Mouse (Mus musculus): Measurements from ENCODE around the gene Gm3336. TPM values are rescaled to one million over a fixed set of nuclear protein-coding genes. Genes with fewer than 3 reads are reported as not detected.

The Gm3336 gene
- polyA plus RNA-seq, 1 experiment from 2014 or later: not detected

DNA sequence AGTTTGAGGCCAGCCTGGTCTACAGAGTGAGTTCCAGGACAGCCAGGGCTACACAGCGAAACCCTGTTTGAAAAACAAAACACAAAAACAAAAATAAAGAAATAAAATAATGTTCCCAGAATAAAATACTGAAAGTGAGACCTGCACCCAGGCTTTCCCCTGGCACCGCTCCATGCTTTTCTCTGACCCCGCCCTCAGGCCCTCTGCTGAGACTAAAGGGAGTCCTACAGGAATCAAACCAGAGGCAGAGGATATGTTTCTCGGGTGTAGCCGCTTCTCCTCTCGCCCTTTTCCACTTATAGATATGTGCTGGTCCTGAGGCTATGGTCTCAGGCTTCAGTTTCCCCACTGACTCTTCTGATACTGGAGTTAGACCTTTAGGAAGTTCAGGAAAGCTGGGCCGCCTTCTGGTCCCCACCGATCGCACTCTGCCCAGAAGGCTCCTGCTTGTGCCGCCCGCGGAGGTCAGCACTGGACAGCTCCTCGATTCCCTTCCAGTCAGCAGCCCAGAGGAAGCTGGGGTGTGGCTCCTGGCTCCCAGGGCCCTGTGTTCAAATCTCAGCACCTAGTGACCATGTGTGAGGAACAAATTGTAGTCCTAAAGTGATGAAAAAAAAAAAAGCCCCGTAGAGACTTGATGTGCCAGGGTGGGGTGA is 7.6 kb downstream of the Gm3336 start:
- Histone ChIP-seq H3K36me3 (replicated peaks) (no peaks in the 10 kb centered on the region), H3K9me3 (no peaks in the 10 kb centered on the region), H3K4me3 (no peak overlapping the region), H3K27me3 (replicated peaks; ENCODE audit: low read depth, poor library complexity, severe bottlenecking) (peaks cover 55% of the 10 kb centered on the region), H3K27ac (replicated peaks) (no peak overlapping the region), H3K4me1 (peaks cover 13% of the 10 kb centered on the region)
- DNase-seq (ENCODE audit: low spot score): peak; percentile 70
- WGBS: 26% methylated on average over 14 of the region's 14 CpGs

DNA sequence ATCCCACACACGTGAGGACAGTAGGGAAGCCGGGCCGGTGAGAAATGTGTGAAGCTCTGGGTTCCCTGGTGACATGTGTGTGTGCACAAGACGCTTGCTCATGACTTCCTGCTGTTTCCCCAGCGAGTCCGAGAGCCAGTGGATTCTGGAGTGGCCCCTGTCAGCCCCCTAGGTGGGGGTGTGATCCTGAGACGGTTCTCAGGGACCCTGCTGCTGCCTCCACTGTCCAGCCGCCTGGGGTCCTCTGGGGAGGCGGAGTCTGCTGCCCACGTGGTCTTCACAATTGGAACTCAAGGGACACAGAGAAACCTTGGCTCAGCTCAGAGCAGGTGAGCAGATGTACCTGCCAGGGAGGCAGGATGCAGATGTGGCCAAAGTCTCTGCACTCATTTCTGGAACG is 8.4 kb downstream of the Gm3336 start:
- Histone ChIP-seq H3K4me3 (no peak overlapping the region), H3K36me3 (replicated peaks) (no peaks in the 10 kb centered on the region), H3K9me3 (no peaks in the 10 kb centered on the region), H3K27me3 (replicated peaks; ENCODE audit: low read depth, poor library complexity, severe bottlenecking) (peaks cover 59% of the 10 kb centered on the region), H3K4me1 (peaks cover 13% of the 10 kb centered on the region), H3K27ac (replicated peaks) (no peak overlapping the region)
- no peak for DNase-seq (ENCODE audit: low spot score)
- WGBS: 49% methylated on average over 11 of the region's 11 CpGs

DNA sequence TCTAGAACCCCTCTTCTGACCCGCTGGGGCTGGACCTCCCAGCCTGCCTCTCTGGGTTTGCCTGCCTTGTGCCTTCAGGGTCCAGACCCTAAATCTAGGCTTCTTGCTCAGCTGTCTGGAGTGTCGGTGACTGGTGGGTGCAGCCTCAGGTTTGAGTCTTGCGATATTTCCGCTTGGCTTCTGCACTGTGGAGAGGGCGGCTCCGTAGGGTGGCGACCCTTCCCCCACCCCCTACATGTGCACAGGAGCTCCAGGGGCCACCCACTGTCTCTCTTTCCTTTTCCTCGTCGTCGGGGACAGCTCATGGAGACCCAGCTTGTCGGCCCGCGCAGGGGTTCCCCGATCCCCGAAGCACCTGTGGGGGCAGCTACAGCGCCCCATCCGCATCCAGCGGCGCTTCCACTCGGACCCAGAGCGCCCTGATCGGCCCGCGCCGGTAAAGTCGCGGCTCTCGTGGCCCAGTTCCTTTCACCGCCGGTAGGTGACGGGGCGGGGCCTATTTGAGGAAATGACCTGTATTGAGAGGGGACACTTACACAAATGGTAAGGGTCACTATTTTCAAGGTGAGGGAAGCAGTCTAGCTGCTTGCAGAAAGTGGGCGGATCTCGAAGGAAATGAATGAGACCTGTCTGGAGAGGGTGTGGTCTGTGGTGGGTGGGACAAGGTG is 11.6 kb downstream of the Gm3336 start:
- Histone ChIP-seq H3K36me3 (replicated peaks) (no peaks in the 10 kb centered on the region), H3K4me1 (peaks cover 9% of the 10 kb centered on the region), H3K4me3 (peak overlapping the region; percentile 51), H3K27me3 (replicated peaks; ENCODE audit: low read depth, poor library complexity, severe bottlenecking) (peaks cover 75% of the 10 kb centered on the region), H3K27ac (replicated peaks) (peak overlapping the region; percentile 30; the same call in 1 of the 2 replicates), H3K9me3 (no peaks in the 10 kb centered on the region)
- peak; percentile 32 for DNase-seq (ENCODE audit: low spot score)
- 3% methylated on average over 34 of the region's 34 CpGs for WGBS

DNA sequence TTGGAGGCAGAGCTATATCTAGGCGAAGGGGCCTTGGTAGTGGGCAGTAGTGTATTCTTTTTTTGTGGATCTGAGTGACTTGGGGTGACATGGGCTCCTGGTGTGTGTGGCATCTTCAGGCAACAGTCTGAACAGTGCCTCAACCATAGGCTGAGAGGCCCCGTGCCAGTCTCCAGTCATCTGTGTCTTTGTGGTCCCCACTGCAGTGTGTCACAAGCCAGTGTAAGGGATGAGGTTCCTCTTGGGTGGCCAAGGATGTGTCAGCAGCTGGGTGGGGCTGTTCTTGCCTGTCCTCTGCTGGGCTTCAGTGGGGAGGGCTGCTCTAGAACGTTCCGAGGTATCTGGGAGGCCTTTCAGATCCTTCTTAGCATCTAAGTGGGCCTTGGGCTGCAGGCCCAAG is 12.6 kb downstream of the Gm3336 start:
- H3K9me3 ChIP-seq: no peaks in the 10 kb centered on the region
- peaks cover 72% of the 10 kb centered on the region for H3K27me3 ChIP-seq (replicated peaks; ENCODE audit: low read depth, poor library complexity, severe bottlenecking)
- H3K27ac ChIP-seq (replicated peaks): no peak overlapping the region
- H3K36me3 ChIP-seq (replicated peaks): no peaks in the 10 kb centered on the region
- H3K4me3 ChIP-seq: no peak overlapping the region
- 85% methylated on average over 4 of the region's 4 CpGs for WGBS
- DNase-seq (ENCODE audit: low spot score): no peak
- H3K4me1 ChIP-seq: peaks cover 9% of the 10 kb centered on the region

DNA sequence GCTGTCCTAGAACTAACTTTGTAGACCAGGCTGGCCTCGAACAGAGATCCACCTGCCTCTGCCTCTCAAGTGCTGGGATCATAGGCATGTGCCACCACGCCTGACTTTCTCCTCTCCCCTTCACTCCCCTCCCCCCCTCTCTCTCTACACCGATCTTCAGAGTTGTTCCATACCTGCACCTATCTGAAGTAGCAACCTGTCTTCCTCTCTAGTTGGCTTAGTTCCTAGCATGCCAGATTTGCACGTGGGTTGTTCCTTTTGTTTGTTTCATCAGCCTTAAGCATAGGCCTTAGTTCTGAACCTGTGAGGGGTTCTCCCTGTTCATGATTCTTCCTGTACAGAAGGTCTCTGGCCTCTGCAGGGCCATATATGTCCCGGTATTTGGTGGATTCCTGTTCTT is 19.4 kb downstream of the Gm3336 start:
- Histone ChIP-seq H3K9me3 (no peaks in the 10 kb centered on the region), H3K36me3 (replicated peaks) (no peaks in the 10 kb centered on the region), H3K4me1 (peaks cover 16% of the 10 kb centered on the region), H3K27me3 (replicated peaks; ENCODE audit: low read depth, poor library complexity, severe bottlenecking) (peaks cover 53% of the 10 kb centered on the region), H3K27ac (replicated peaks) (no peak overlapping the region), H3K4me3 (no peak overlapping the region)
- DNase-seq (ENCODE audit: low spot score): no peak
- 72% methylated on average over 5 of the region's 5 CpGs for WGBS

DNA sequence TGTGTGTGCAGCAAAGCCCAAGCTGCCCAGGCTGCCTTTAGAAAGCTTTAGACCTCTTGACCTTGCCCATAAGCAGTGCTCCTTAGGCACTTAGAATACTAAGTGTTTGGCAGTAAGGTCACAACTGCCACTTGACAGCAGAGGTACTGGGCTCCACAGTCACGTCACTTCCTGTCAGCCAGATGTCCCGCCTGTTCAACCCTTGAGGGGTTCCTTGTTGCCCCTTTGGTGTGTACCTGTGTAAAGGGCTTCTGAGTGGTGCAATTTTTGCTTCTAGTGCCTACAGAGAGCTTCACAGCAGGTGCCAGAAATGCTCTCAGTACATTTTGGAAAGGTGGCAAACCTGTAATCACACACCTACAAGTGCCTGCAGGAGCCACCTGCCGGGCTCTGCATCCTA is 19.9 kb downstream of the Gm3336 start:
- DNase-seq (ENCODE audit: low spot score): no peak
- no peaks in the 10 kb centered on the region for H3K9me3 ChIP-seq
- peaks cover 21% of the 10 kb centered on the region for H3K4me1 ChIP-seq
- H3K36me3 ChIP-seq (replicated peaks): no peaks in the 10 kb centered on the region
- WGBS: 60% methylated on average over 3 of the region's 3 CpGs
- H3K27me3 ChIP-seq (replicated peaks; ENCODE audit: low read depth, poor library complexity, severe bottlenecking): peaks cover 53% of the 10 kb centered on the region
- no peak overlapping the region for H3K27ac ChIP-seq (replicated peaks)
- H3K4me3 ChIP-seq: no peak overlapping the region

DNA sequence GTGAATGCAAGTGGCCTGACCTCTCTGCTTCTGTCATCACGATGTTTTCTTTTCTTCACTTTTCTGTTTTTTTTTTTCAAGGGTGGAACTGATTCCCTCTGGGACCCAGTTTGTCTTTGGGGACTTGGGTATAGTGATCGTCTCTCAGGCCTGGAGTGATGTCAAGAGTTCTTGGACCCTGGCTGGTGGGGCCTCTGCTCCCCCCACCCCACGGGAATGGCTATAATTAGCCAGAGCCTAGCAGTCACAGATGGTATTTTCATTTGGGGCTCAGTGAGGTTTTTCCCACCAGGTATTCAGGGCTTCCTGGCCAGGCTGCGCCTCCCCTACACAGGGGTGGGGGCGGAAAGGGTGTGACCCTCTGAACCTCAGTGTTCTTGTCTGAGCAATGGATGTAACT is 23.3 kb downstream of the Gm3336 start:
- Histone ChIP-seq H3K27ac (replicated peaks) (no peak overlapping the region), H3K4me3 (no peak overlapping the region), H3K4me1 (peaks cover 36% of the 10 kb centered on the region), H3K27me3 (replicated peaks; ENCODE audit: low read depth, poor library complexity, severe bottlenecking) (peaks cover 86% of the 10 kb centered on the region), H3K9me3 (no peaks in the 10 kb centered on the region), H3K36me3 (replicated peaks) (no peaks in the 10 kb centered on the region)
- 60% methylated on average over 5 of the region's 5 CpGs for WGBS
- DNase-seq (ENCODE audit: low spot score): no peak

DNA sequence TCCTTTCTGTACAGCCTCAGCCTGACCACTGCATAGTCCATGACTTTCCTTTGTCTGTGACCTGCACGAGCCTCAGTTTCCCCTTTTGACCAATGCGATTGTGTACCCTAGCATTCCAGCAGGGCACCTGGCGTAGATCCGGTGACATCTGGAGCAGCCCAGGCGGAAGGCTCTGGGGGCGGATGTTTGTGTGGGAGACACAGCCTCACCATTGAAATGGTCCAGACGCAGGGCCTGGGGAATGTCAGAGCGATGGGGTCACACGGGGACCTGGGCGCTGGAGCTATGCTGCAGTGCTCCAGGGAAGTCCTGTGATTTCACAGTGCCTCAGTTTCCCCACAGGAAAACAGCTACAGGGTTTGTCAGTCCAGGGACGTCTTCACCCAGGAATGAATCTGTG is 23.8 kb downstream of the Gm3336 start:
- Histone ChIP-seq H3K4me3 (no peak overlapping the region), H3K9me3 (no peaks in the 10 kb centered on the region), H3K36me3 (replicated peaks) (no peaks in the 10 kb centered on the region), H3K27me3 (replicated peaks; ENCODE audit: low read depth, poor library complexity, severe bottlenecking) (peaks cover 88% of the 10 kb centered on the region), H3K27ac (replicated peaks) (no peak overlapping the region), H3K4me1 (peaks cover 36% of the 10 kb centered on the region)
- 65% methylated on average over 11 of the region's 11 CpGs for WGBS
- peak; percentile 35 for DNase-seq (ENCODE audit: low spot score)

DNA sequence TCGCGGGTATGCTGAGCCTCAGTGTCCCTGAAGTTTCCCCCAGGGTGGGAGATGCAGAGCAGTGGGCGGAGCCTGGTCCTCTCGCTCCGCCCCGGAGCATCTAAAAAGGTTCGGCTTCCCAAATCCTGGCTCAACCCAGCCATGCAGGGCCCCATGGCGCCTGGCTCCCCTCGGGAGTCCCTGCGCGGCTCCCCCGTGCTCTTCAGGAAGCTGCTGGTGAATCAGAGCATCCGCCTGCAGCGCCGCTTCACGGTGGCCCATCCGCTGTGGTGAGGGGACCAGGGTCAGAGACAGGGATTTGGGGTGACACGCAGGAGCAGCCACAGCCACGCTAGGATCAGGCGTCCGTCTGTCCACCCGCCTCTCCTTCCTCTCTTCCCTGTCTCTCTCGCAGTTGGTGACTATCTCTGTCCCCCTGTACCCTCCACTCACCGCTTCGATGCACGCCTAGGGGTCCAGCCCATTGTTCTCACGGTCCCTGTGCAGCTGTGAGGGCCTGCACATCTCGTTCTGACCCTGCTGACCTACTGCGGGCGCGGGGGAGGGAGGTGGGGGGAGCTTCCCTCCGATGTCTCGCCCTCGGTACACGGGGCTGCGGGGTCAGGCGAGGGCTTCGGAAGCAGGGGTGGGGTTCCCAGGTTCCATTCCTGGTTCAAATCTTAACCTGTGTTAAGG is 24.8 kb downstream of the Gm3336 start:
- H3K27ac ChIP-seq (replicated peaks): peak overlapping the region; percentile 31
- peaks cover 36% of the 10 kb centered on the region for H3K4me1 ChIP-seq
- H3K27me3 ChIP-seq (replicated peaks; ENCODE audit: low read depth, poor library complexity, severe bottlenecking): peaks cover 88% of the 10 kb centered on the region
- 2% methylated on average over 38 of the region's 38 CpGs for WGBS
- H3K9me3 ChIP-seq: no peaks in the 10 kb centered on the region
- H3K36me3 ChIP-seq (replicated peaks): no peaks in the 10 kb centered on the region
- peak; percentile 34 for DNase-seq (ENCODE audit: low spot score)
- H3K4me3 ChIP-seq: peak overlapping the region; percentile 51

DNA sequence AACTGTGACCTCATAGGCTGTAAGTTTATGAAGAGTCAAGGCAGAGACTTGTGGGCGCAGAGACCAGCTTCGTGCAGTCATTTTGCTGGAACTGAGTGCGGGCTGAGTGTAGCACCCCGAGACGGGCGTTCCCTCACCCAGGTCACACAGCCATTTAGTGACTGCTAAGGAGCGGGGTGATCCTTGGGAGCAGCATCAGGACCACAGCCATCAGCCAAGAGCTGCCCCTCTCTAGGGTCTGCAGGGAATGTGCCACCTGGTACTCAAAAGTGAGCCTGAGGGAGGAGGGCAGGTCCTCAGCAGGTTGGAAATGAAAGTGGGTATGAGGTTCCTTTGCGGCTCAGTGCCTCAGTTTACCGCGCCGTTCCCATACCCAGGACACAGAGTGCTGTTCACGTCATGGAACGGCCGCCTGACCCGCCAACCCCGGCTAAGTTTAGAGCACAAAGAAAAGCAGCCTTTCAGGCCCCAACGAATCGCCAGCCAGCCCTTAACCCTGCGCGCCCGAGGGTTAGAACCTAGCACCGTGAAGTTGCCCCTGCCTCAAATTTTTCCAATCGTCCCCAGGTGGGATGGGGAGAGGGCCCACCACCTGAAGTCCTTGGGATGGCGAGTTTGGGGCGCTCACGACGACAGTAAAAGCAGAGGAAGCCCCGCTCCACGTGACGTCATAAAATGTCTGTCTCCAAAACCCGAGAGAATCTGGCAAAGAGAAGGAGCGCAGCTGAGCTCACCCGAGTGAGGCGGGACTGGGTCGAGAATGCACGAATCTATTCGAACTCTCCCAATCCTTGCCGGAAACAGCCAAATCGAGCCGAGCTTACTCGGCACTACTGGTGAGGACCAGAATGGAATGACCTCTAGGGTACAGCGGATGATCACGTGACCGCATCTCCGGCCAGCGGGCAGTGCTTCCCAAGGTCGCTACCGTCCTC is 25.6 kb downstream of the Gm3336 start:
- peak overlapping the region; percentile 48; the same call in 1 of the 2 replicates for H3K27ac ChIP-seq (replicated peaks)
- H3K36me3 ChIP-seq (replicated peaks): no peaks in the 10 kb centered on the region
- 5% methylated on average over 48 of the region's 48 CpGs for WGBS
- DNase-seq (ENCODE audit: low spot score): peak; percentile 45
- H3K9me3 ChIP-seq: no peaks in the 10 kb centered on the region
- H3K27me3 ChIP-seq (replicated peaks; ENCODE audit: low read depth, poor library complexity, severe bottlenecking): peaks cover 92% of the 10 kb centered on the region
- H3K4me3 ChIP-seq: peak overlapping the region; percentile 51
- peaks cover 36% of the 10 kb centered on the region for H3K4me1 ChIP-seq

DNA sequence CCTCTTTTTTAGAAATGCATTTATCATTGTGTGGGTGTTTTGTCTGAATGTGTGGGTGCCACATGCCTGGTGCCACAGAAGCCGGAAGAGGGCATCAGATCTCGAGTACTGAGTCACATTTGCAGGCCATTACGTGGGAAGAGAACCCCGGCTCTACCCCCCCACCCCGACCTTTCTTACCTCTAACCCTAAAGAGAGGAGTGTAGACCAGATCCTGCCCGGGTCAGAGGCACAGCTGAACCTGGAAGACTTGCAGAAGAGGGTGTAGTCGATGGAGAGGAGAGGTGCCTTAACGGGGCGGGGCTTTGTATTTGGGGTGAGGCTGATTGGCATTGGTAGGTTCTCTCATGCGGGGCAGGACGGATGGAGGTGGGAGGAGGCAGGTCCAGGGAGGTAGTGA is 26.5 kb downstream of the Gm3336 start:
- Histone ChIP-seq H3K27ac (replicated peaks) (no peak overlapping the region), H3K36me3 (replicated peaks) (no peaks in the 10 kb centered on the region), H3K4me1 (peaks cover 36% of the 10 kb centered on the region), H3K27me3 (replicated peaks; ENCODE audit: low read depth, poor library complexity, severe bottlenecking) (peaks cover 100% of the 10 kb centered on the region), H3K9me3 (no peaks in the 10 kb centered on the region), H3K4me3 (no peak overlapping the region)
- whole genome bisulfite sequencing: 47% methylated on average over 11 of the region's 11 CpGs
- DNase-seq (ENCODE audit: low spot score): no peak

DNA sequence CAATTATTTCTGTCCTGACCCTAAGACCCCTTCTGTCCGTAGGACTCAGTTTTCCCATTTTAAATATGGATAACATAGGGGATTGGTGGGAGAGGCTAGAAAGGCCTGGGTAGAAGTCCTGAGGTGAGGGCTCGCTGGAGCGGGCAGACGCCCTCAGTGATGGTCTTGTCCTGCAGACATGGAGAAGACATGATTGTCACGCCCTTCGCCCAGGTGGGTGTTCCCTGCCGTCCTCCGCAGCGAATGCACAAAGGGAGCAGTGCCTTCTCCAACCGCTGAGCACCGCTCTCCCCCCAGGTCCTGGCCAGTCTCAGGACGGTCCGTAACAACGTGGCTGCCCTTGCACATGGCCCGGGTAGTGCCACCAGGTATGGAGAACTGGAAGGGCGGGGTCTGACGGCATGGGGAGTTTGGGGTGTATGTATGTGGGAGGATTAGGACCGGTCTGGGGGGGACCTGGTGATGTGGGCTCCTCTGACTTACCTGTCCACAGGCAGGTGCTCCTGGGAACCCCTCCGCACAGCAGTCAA is 27.4 kb downstream of the Gm3336 start:
- Histone ChIP-seq H3K27ac (replicated peaks) (no peak overlapping the region), H3K9me3 (no peaks in the 10 kb centered on the region), H3K36me3 (replicated peaks) (no peaks in the 10 kb centered on the region), H3K27me3 (replicated peaks; ENCODE audit: low read depth, poor library complexity, severe bottlenecking) (peaks cover 96% of the 10 kb centered on the region), H3K4me3 (no peak overlapping the region), H3K4me1 (peaks cover 36% of the 10 kb centered on the region)
- DNase-seq (ENCODE audit: low spot score): no peak
- 59% methylated on average over 19 of the region's 19 CpGs for WGBS

Data from embryonic facial prominence, embryonic 10.5 days (tissue).